Mouse (Mus musculus): ENCODE measurements around the gene Lyrm1.

DNA sequence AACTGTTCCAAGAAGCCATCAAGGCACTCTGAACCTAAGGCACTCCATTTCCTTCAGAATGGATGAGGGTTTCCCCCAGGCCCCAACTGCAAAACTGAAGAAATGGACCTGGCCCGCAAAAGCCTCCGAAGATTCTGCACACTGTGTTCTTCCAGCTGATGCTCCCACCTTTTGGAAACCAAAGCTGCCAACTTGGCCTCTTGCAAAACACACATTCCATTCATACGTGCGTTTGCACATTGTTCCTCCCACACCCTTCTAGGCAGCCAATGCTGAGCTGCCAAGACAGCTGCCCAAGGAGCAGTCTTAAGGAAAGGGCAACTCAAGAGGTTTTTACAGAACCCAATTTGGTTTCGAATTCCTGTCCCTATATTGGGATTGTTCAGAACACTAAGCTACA, 44.9 kb upstream of the Lyrm1 start:
- TF ChIP-seq GATA1 (IDR thresholded peaks at IDR 0.05; ENCODE audit: low read length) (no peak), TAL1 (IDR thresholded peaks at IDR 0.05; ENCODE audit: low read length) (no peak)

Data from erythroblast, embryonic 14.5 days (primary cell).